Mouse (Mus musculus) lung, embryonic 15.5 days (tissue): ENCODE measurements around the gene Gng8. TPM values are rescaled to one million over a fixed set of nuclear protein-coding genes. Genes with fewer than 3 reads are reported as not detected.

Experiments used
- ATAC-seq: fragments of 200-750 bp; cut with Nextera tagmentation; 2 replicates; pipeline ENCODE4 v1.8.0; 2017; ENCODE audit warnings: moderate number of reproducible peaks, borderline replicate concordance; ENCODE audit not compliant: low FRiP score, low TSS enrichment; ENCODE audit errors: extremely low read depth
- H3K27ac ChIP-seq: fragments of 300-500 bp; sonication (generic); 2 replicates; pipeline ENCODE4 v1.5.1; 2015; ENCODE audit warnings: moderate library complexity, mild to moderate bottlenecking, inconsistent platforms
- H3K27me3 ChIP-seq: fragments of 300-500 bp; sonication (generic); 2 replicates; pipeline ENCODE4 v1.6.1; 2015; ENCODE audit warnings: inconsistent platforms
- H3K36me3 ChIP-seq: fragments of 300-500 bp; sonication (generic); 2 replicates; pipeline ENCODE4 v1.6.1; 2015; ENCODE audit warnings: inconsistent platforms
- H3K4me1 ChIP-seq: fragments of 300-500 bp; sonication (generic); 2 replicates; pipeline ENCODE4 v1.6.1; 2015; ENCODE audit warnings: inconsistent platforms
- H3K4me2 ChIP-seq: fragments of 300-500 bp; sonication (generic); 2 replicates; pipeline ENCODE4 v1.6.1; 2015; ENCODE audit warnings: inconsistent platforms, mild to moderate bottlenecking, moderate library complexity
- H3K4me3 ChIP-seq: fragments of 300-500 bp; sonication (generic); 2 replicates; pipeline ENCODE4 v1.5.1; 2015; ENCODE audit warnings: mild to moderate bottlenecking, inconsistent platforms
- H3K9ac ChIP-seq: fragments of 300-500 bp; sonication (generic); 2 replicates; pipeline ENCODE4 v1.6.1; 2015; ENCODE audit warnings: inconsistent platforms
- H3K9me3 ChIP-seq: fragments of 300-500 bp; sonication (generic); 2 replicates; pipeline ENCODE4 v1.6.1; 2016; ENCODE audit warnings: inconsistent platforms
- WGBS: fragments of 180-500 bp; shearing (Covaris S2); methylation state at CpG from one replicate; pipeline ENCODE4 v1.1.7; 2015; 5-methylcytosine and 5-hydroxymethylcytosine counted together
- polyA plus RNA-seq: library from polyadenylated mRNA; unstranded; fragments of >200 nt; fragmentation: Nextera tagmentation; extraction: Ambion mirVana; gene quantifications from 2 replicates; pipeline ENCODE4 v1.2.1, GENCODE M21; 2015

Gene Gng8
- polyA plus RNA-seq, 1 experiment from 2014 or later = 12.0 TPM

DNA sequence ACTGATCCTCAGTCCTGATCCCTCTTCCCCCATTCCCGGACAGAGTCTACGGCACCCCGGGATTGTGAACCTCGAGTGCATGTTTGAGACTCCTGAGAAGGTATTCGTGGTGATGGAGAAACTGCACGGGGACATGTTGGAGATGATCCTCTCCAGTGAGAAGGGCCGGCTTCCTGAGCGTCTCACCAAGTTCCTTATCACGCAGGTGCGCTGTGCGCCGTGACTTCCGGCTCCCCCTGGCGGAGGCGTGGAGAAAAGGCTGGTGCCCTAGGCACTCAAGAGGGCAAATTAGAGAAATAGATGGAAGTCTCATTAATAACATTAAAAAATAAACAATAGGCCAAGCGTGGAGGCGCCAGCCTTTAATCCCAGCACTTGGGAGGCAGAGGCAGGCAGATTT is 33.2 kb upstream of the Gng8 start:
- Histone ChIP-seq H3K4me3 (no peak overlapping the region), H3K36me3 (peaks cover 60% of the 10 kb centered on the region), H3K9me3 (no peaks in the 10 kb centered on the region), H3K27ac (no peak overlapping the region), H3K4me2 (no peak overlapping the region), H3K9ac (no peak overlapping the region), H3K4me1 (no peaks in the 10 kb centered on the region), H3K27me3 (no peaks in the 10 kb centered on the region)
- no peak for ATAC-seq
- WGBS = 29% methylated on average over 17 of the region's 17 CpGs

DNA sequence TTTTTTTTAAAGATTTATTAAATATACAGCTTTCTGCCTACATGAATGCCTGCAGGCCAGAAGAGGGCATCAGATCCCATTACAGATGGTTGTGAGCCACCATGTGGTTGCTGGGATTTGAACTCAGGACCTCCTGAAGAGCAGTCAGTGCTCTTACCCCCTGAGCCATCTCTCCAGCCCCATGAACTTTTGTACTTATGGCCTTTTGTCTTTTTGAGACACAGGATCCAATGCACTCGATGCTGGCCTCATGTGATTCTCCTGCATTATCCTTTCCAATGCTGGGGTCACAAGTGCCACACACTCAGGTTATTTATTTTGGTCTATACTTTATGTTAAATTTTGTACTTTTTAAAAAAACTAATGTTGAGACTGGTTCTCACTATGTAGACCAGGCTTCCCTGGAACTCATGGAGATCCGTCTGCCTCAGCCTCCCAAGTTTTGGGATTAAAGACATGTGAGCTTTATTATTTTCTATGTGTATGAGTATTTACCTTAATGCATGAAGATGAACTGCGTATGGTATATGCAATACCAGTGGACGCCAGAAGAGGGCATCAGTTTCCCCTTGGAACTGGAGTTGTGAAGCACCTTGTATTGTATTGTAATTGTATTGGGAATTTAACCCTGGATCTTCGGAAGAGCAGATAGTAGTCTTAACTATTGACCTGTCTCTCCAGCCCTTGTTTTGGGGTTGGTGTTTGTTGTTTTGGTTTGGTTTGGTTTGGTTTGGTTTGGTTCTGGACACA is 31.5 kb upstream of the Gng8 start:
- H3K9me3 ChIP-seq = no peaks in the 10 kb centered on the region
- H3K4me2 ChIP-seq = no peak overlapping the region
- no peaks in the 10 kb centered on the region for H3K4me1 ChIP-seq
- H3K27ac ChIP-seq = no peak overlapping the region
- peaks cover 55% of the 10 kb centered on the region for H3K36me3 ChIP-seq
- WGBS = 32% methylated on average over 5 of the region's 5 CpGs
- no peak overlapping the region for H3K4me3 ChIP-seq
- ATAC-seq = no peak
- no peaks in the 10 kb centered on the region for H3K27me3 ChIP-seq
- H3K9ac ChIP-seq = no peak overlapping the region

DNA sequence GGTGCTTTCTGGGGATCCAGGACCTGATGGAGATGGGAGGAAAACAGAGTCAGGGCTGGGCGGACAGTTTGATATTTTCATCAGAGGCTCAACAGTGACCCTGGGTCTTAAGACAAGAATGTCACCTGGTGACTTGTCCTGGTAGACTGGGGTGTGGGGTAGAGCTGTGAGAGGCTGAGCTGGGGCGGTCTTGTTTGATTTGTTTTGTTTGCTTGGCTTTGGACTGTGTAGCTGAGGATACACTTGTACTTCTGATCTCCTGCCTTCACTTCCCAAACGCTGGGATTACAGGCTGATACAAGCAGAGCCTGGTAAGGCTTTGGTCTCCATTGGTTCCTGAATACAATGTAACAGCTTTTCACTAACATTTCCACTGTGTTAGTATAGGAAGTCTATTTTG is 24.1 kb upstream of the Gng8 start:
- Histone ChIP-seq H3K4me3 (no peak overlapping the region), H3K27ac (peak overlapping the region; percentile 24; the same call in 1 of the 2 replicates), H3K4me1 (no peaks in the 10 kb centered on the region), H3K27me3 (no peaks in the 10 kb centered on the region), H3K36me3 (peaks cover 49% of the 10 kb centered on the region), H3K9me3 (no peaks in the 10 kb centered on the region), H3K4me2 (no peak overlapping the region), H3K9ac (no peak overlapping the region)
- ATAC-seq = no peak
- WGBS = 58% methylated on average over 3 of the region's 3 CpGs

DNA sequence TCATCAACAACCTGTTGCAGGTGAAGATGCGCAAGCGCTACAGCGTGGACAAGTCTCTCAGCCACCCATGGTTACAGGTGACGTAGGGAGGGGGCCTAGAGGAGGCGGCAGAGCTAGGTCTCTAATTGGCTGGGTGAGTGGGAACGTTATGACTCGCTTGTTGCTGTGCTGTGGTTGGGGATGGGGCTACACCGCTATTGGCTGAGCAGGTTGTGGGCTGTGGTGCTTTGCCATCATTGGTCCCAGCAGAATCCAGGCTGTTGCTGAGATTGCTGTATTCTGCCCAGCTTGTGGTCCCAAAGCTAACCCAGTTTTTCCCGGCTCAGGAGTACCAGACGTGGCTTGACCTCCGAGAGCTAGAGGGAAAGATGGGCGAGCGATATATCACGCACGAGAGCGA is 22.1 kb upstream of the Gng8 start:
- Histone ChIP-seq H3K27ac (no peak overlapping the region), H3K4me3 (no peak overlapping the region), H3K36me3 (peaks cover 41% of the 10 kb centered on the region), H3K9ac (no peak overlapping the region), H3K9me3 (no peaks in the 10 kb centered on the region), H3K4me2 (no peak overlapping the region), H3K4me1 (peaks cover 5% of the 10 kb centered on the region), H3K27me3 (no peaks in the 10 kb centered on the region)
- 36% methylated on average over 16 of the region's 16 CpGs for WGBS
- peak; percentile 68; the same call in 1 of the 2 replicates for ATAC-seq

DNA sequence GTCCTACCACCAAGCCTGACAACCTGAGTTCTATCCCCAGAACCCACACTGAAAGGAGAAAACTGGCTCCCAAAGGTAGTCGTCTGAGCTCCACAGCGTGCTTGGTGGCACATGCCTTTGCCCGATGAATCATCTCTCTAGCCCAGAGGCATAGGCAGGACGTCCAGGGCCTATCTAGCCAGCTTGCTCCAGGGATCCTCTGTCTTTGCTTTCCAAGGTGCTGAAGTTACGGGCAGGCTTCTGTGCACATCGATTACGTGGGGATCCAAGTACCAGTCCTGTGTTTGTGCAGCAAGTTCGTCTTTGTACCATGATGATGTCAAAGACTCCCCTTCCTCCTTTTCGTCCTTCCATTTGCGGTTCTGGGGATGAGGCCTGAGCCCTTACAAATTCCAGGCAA is 20.0 kb upstream of the Gng8 start:
- 78% methylated on average over 10 of the region's 10 CpGs for WGBS
- Histone ChIP-seq H3K9me3 (no peaks in the 10 kb centered on the region), H3K27ac (no peak overlapping the region), H3K36me3 (peaks cover 26% of the 10 kb centered on the region), H3K9ac (no peak overlapping the region), H3K4me2 (no peak overlapping the region), H3K4me3 (no peak overlapping the region), H3K27me3 (no peaks in the 10 kb centered on the region), H3K4me1 (peaks cover 14% of the 10 kb centered on the region)
- ATAC-seq = no peak

DNA sequence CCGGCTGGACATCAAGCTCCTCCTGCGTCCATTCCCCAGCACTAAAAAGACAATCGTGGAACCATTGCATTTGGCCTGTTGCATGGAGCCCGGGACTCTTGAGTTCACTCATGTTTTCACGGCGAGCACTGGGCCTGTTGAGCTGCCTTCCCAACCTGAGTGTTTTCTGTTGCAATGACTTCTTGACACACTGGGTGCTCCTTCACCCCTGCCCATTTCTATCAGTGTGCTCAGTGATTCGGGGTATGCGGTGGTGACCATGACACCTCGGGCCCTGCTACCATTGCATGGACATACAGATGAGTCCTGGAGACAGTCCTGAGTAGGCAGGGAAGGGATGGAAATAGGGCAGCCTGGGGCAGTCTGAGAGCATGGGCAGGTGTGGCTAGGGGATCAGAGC is 19.1 kb upstream of the Gng8 start:
- H3K27ac ChIP-seq = no peak overlapping the region
- H3K36me3 ChIP-seq = peaks cover 22% of the 10 kb centered on the region
- no peaks in the 10 kb centered on the region for H3K27me3 ChIP-seq
- no peaks in the 10 kb centered on the region for H3K9me3 ChIP-seq
- no peak for ATAC-seq
- H3K4me3 ChIP-seq = no peak overlapping the region
- WGBS = 92% methylated on average over 9 of the region's 9 CpGs
- peaks cover 22% of the 10 kb centered on the region for H3K4me1 ChIP-seq
- no peak overlapping the region for H3K4me2 ChIP-seq
- no peak overlapping the region for H3K9ac ChIP-seq

DNA sequence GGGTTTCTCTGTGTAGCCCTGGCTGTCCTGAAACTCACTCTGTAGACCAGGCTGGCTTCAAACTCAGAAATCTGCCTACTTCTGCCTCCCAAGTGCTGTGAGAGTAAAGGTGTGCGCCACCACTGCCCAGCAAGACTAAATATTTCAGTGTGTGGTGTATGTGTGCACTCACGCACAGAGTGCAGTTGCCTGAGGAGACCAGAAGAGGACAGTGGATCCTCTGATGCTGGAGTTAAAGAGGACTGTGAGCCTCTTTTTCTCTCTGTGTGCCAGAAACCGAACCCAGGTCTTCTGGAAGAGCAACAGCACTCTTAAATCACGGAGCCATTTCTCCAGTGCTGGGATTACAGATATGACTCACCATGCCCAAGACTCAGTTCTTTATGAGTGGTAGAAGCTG is 18.2 kb upstream of the Gng8 start:
- Histone ChIP-seq H3K9ac (no peak overlapping the region), H3K27ac (no peak overlapping the region), H3K4me3 (no peak overlapping the region), H3K9me3 (no peaks in the 10 kb centered on the region), H3K27me3 (no peaks in the 10 kb centered on the region), H3K36me3 (peaks cover 17% of the 10 kb centered on the region), H3K4me1 (peaks cover 22% of the 10 kb centered on the region), H3K4me2 (no peak overlapping the region)
- 95% methylated on average over 4 of the region's 4 CpGs for WGBS
- ATAC-seq = no peak

DNA sequence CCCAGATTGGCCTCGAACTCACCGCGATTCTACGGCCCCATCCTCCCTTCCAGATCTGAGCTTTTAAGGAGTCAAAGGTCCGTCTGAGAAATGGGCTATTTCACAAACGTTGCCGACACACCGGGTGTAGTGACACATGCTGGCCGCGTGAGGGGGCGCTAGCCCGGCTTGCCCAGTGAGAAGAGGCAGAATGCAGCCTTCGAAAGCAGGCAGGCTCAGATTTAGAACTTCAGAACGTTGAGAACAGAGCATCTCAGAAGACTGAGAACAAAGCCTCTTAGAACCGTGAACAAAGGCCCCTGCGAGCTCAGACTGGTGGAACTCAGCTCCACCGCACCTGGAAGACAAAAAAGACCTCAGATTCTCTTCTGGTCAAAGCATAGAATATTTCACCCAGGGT is 17.4 kb upstream of the Gng8 start:
- H3K4me2 ChIP-seq = peak overlapping the region; percentile 54
- ATAC-seq = peak; percentile 20; the same call in 1 of the 2 replicates
- no peaks in the 10 kb centered on the region for H3K9me3 ChIP-seq
- H3K4me1 ChIP-seq = peaks cover 24% of the 10 kb centered on the region
- peak overlapping the region; percentile 93 for H3K27ac ChIP-seq
- WGBS = 3% methylated on average over 17 of the region's 17 CpGs
- peak overlapping the region; percentile 32 for H3K4me3 ChIP-seq
- no peaks in the 10 kb centered on the region for H3K27me3 ChIP-seq
- H3K9ac ChIP-seq = peak overlapping the region; percentile 14
- peaks cover 11% of the 10 kb centered on the region for H3K36me3 ChIP-seq

DNA sequence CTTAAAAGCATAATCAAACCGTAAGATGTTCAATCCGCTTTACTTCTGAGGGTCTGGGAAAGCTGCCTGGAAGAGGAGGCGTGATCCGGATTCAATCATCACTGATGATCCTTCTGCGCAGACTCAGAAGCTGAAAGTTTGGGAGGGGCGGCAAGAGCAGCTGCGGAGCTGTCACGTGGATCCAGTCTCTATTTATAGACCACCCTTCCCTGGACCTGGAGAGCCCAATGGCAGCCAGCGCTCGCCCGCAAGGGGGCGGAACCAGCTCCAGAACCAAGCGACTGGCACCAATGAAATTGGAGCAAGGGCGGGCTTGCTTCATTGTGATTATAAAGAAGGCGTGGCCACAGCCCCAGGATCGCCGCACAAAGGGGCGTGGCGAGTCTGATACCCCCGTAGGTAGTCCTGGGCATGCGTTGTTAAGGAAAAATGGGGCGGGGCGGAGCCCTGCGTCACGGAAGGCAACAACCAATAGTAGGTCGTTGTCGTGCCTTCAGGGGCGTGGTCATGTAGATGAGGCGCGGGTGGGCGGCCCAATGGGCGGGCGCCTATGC is 16.8 kb upstream of the Gng8 start:
- Histone ChIP-seq H3K4me3 (peak overlapping the region; percentile 77), H3K36me3 (peaks cover 7% of the 10 kb centered on the region; the same call in 1 of the 2 replicates), H3K4me1 (peaks cover 30% of the 10 kb centered on the region), H3K9me3 (no peaks in the 10 kb centered on the region), H3K27me3 (no peaks in the 10 kb centered on the region), H3K9ac (peak overlapping the region; percentile 14; the same call in 1 of the 2 replicates), H3K27ac (peak overlapping the region; percentile 93), H3K4me2 (peak overlapping the region; percentile 92)
- under 1% methylated on average over 33 of the region's 33 CpGs for WGBS
- ATAC-seq = peak; percentile 95

DNA sequence AGATGAGACGGTGACA is 16.5 kb upstream of the Gng8 start, which contains the start of gene Dact3:
Gene Dact3 (plus strand): TSS at position 8 of the 16 bp plus-strand sequence.
- H3K9me3 ChIP-seq = no peaks in the 10 kb centered on the region
- H3K27me3 ChIP-seq = no peaks in the 10 kb centered on the region
- peak within 1 kb of the TSS; percentile 77 for H3K4me3 ChIP-seq
- H3K4me2 ChIP-seq = peak within 1 kb of the TSS; percentile 92
- ATAC-seq = no peak
- H3K4me1 ChIP-seq = peaks cover 33% of the 10 kb centered on the region
- H3K9ac ChIP-seq = peak within 1 kb of the TSS; percentile 74
- peak within 1 kb of the TSS; percentile 93 for H3K27ac ChIP-seq
- H3K36me3 ChIP-seq = peaks cover 4% of the 10 kb centered on the region; the same call in 1 of the 2 replicates
- 0% methylated on average over 1 of the region's 1 CpGs for WGBS

DNA sequence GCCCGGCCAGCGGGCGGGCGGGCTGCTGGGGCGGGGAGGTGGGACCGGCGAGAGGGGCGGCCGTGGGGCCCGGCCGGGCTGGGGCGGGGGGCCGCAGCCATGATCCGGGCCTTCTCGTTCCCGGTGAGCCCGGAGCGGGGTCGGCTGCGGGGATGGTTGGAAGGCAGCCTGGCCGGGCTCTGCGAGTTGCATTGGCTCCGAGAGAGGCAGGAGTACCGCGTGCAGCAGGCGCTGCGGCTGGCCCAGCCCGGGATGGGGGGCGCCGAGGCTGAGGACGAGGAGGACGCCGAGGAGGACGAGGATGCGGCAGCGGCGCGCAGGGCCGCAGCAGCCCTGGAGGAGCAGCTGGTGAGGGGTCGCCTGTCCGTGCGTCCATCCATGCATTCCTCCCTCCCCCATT is 16.3 kb upstream of the Gng8 start:
- peak overlapping the region; percentile 73 for H3K27ac ChIP-seq
- H3K27me3 ChIP-seq = no peaks in the 10 kb centered on the region
- peaks cover 4% of the 10 kb centered on the region; the same call in 1 of the 2 replicates for H3K36me3 ChIP-seq
- peak overlapping the region; percentile 74 for H3K9ac ChIP-seq
- peaks cover 35% of the 10 kb centered on the region for H3K4me1 ChIP-seq
- under 1% methylated on average over 31 of the region's 42 CpGs for WGBS
- H3K9me3 ChIP-seq = no peaks in the 10 kb centered on the region
- H3K4me2 ChIP-seq = peak overlapping the region; percentile 92
- H3K4me3 ChIP-seq = peak overlapping the region; percentile 77
- no peak for ATAC-seq

DNA sequence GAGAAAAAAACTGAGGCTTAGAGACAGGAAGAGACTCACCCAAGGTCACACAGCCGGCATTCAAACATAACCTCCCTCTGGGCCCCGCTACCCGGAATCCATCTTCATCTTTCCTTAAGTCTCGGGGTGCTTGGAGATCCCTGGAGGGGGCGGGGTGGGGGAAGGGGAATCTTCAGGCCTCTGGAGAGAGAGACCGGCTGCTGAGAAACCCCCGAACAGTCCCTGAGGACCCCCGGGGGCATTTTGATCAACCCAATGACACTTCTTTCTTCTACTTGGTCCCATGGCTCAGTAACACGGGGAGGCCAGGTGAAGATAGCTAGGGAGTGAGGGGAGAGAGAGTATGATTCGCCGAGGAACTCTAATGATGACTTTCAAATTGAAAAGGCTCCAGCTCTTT is 15.6 kb upstream of the Gng8 start:
- no peak for ATAC-seq
- H3K27me3 ChIP-seq = no peaks in the 10 kb centered on the region
- peak overlapping the region; percentile 92 for H3K4me2 ChIP-seq
- no peaks in the 10 kb centered on the region for H3K9me3 ChIP-seq
- H3K36me3 ChIP-seq = peaks cover 4% of the 10 kb centered on the region; the same call in 1 of the 2 replicates
- H3K4me3 ChIP-seq = peak overlapping the region; percentile 77
- peak overlapping the region; percentile 73 for H3K27ac ChIP-seq
- H3K4me1 ChIP-seq = peaks cover 42% of the 10 kb centered on the region
- 8% methylated on average over 11 of the region's 11 CpGs for WGBS
- H3K9ac ChIP-seq = peak overlapping the region; percentile 74
